Mouse (Mus musculus): ENCODE data around the gene Pcnx4. TPM values are rescaled to one million over a fixed set of nuclear protein-coding genes. Genes with fewer than 3 reads are reported as not detected.
"Not testable (repeated sequence)": the region's sequence is repeated elsewhere in the genome, so short reads cannot be mapped to it uniquely, and the experiment has no call there.

Gene Pcnx4
- total RNA-seq, 2 experiments from 2014 or later = 2.2 to 2.7 TPM

DNA sequence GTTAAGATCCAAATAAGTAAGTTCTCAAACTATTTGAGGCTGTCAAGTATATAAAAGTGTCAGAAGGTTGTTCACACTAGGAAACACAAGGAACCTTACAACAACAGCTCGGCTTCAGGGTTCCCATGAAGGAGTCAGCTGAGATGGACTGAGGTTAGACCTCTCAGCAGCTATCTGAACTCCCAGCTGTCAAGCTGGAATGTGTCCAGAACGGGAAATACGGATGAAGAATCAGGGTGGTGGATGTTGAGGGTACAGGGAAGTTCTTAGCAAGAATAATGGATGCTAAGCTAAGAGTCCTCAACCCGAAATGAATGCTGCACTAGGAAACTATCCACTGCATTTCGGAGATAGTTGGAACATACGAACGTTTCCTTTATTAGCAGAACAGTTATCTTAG is 3.9 kb upstream of the Pcnx4 start:
- Histone ChIP-seq H3K27ac (no peak overlapping the region), H3K4me3 (no peak overlapping the region)
- no peak for TF ChIP-seq CTCF (IDR thresholded peaks at IDR 0.05)
- no peak for DNase-seq
- intact Hi-C loops (cut with DNase I) = loop anchor here (5.0 kb wide), 1 partner anchor 140 kb away; no protein-coding TSS in a partner anchor

DNA sequence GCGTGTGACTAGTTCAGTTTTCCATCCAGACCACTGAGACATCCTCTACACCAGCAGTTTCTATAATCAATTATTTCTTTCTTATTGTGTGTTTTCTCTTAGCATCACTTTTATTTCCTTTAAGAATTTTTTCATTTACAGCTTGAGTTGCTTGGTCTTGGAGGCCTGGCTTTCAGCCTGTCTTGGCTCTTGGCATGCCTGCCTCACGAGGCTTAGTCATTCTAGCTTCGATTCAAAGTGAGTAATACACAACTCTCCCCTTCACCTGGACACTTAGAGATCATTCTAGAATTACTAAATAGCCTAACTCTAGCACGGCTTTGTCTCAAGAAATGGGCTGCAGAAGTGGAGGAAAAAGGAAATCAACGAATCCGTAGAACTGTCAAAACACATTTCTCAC is 2.2 kb upstream of the Pcnx4 start:
- no peak overlapping the region for H3K27ac ChIP-seq
- no peak for DNase-seq
- TF ChIP-seq CTCF (IDR thresholded peaks at IDR 0.05) = no peak
- intact Hi-C loops (cut with DNase I) = loop anchor here (5.0 kb wide), 1 partner anchor 138 kb away; no protein-coding TSS in a partner anchor
- no peak overlapping the region for H3K4me3 ChIP-seq

DNA sequence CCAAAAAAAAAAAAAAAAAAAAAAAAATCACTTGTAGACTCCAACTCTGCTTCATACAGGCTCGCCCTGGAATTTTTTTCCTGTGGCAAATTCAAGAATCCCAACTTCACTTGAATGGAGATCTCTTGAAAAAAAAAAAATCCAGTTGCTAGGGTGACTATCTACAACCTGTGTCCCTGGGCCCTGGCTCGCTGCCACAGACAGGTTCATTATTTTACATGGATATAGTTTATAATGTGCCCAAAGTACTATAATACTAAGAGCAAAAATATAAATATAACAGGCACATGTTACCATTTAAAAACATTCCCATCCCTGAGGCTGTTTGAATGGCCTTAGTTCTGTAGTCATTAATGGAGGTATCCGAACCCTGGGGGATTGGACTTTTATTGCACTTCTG is 584 bp upstream of the Pcnx4 start:
- peak; percentile 24 for DNase-seq
- H3K27ac ChIP-seq = peak overlapping the region; percentile 88
- intact Hi-C loops (cut with DNase I) = loop anchor here (5.0 kb wide), 2 partner anchors 127 to 227 kb away; partner anchors contain the start of gene Dhrs7
- H3K4me3 ChIP-seq = peak overlapping the region; percentile 87
- no peak for TF ChIP-seq CTCF (IDR thresholded peaks at IDR 0.05)

DNA sequence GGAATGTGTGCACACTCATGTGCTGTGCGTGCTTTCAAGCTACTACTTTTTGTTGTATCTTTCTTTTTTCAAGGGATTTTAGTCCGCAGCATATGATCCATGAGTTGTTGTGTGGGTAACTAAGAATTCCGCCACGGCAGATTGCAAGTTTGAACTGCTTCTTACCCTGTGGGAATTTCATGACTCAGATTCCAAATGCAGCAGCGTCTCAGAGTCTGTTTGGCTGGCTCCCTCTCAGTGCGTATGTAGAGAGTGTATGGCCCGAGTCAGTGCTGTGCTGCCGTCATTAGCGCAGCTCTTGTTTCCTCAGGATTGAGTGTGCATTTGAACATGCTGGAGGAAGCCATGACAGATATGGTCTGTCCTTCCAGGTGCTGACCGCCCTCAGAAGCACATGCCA is 2.4 kb downstream of the Pcnx4 start:
- peak overlapping the region; percentile 43; the same call in 1 of the 2 replicates for H3K27ac ChIP-seq
- intact Hi-C loops (cut with DNase I) = loop anchor here (5.0 kb wide), 2 partner anchors 124 to 224 kb away; partner anchors contain the start of gene Dhrs7
- no peak for TF ChIP-seq CTCF (IDR thresholded peaks at IDR 0.05)
- DNase-seq = no peak
- no peak overlapping the region for H3K4me3 ChIP-seq

GRCm38 (mm10) chr12:72554347-72554746 is 18.2 kb downstream of the Pcnx4 start:
- no peak for TF ChIP-seq CTCF (IDR thresholded peaks at IDR 0.05)

DNA sequence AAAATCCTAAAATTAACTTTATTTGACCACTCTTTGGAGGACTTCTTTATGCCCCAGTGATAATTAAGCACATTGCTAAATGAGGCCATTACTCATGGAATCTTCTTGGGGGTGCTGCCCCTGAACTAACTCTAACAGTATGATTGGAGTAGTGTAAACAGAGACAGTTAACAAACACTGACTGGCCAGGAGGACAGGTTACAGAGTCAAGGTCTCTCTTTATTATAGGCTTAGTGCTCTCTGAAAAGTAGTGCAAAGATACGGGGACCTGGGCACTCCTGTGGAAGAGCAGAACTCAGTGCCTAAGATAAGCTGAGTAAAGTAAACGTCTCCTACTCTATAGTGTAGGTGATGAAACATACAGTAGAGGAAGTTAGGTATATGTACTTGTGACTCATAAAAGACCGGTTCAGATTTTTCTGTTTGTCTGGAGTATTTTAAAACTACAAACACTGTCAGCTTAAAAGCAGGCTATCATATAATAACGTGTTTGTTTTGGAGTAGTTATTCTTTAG is 28.2 kb downstream of the Pcnx4 start:
- no peak for DNase-seq
- no peak overlapping the region for H3K4me3 ChIP-seq
- intact Hi-C loops (cut with DNase I) = no loop called here
- TF ChIP-seq CTCF (IDR thresholded peaks at IDR 0.05) = no peak
- H3K27ac ChIP-seq = no peak overlapping the region

More at GRCm38 (mm10) chr12:72554347-72554746, 18.2 kb downstream of the Pcnx4 start:
- intact Hi-C loops (cut with DNase I) = no loop called here
- H3K4me3 ChIP-seq = no peak overlapping the region
- DNase-seq = no peak
- H3K27ac ChIP-seq = no peak overlapping the region

GRCm38 (mm10) chr12:72582021-72582420 is 45.8 kb downstream of the Pcnx4 start:
- Histone ChIP-seq H3K4me3 (no peak overlapping the region), H3K27ac (no peak overlapping the region)
- intact Hi-C loops (cut with DNase I) = no loop called here
- no peak for TF ChIP-seq CTCF (IDR thresholded peaks at IDR 0.05)
- peak; percentile 16 for DNase-seq

DNA sequence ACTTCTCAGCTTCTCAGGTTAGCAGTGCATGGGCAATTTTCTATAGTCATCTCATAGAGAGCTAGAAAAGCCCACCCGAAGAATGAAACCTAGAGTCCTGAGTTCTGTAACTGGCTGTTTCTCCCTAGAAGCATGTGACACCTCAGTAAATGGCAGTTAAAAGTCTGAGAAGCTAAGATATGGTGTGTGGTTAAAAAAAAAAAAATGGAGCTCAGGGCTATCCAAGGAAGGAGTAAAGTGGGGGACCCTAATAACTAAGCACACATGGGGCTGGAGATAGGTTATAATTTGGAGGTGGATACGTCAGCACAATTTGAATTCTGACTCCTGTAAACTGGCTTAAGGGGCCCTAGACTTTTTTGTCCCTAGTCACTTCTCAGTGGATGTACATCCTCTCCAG is 46.9 kb downstream of the Pcnx4 start:
- no peak overlapping the region for H3K4me3 ChIP-seq
- no peak for DNase-seq
- no peak overlapping the region for H3K27ac ChIP-seq
- no peak for TF ChIP-seq CTCF (IDR thresholded peaks at IDR 0.05)
- intact Hi-C loops (cut with DNase I) = no loop called here

DNA sequence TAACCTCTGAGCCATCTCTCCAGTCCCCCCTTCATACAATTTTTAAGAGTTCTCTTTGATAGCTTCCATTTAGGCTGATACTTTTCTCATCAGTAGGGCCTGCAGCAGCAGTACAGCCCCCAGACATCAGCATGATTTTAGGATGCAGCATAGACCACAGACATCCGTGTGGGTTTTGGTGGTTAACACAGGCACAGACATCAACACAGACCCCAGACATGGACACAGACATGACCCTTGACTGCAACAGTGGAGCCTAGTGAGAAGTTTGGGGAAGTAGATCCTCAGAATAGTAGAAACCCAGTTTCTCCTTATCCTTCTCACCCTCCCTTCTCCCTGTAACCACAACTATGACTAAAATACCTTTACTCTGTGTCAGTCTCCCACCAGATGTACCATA is 49.2 kb downstream of the Pcnx4 start:
- H3K4me3 ChIP-seq = no peak overlapping the region
- no peak overlapping the region for H3K27ac ChIP-seq
- no peak for TF ChIP-seq CTCF (IDR thresholded peaks at IDR 0.05)
- intact Hi-C loops (cut with DNase I) = no loop called here
- no peak for DNase-seq

- no peak for DNase-seq
- TF ChIP-seq CTCF (IDR thresholded peaks at IDR 0.05) = no peak
- intact Hi-C loops (cut with DNase I) = no loop called here
- no peak overlapping the region for H3K27ac ChIP-seq
- H3K4me3 ChIP-seq = no peak overlapping the region
These were observed 56.8 kb downstream of the Pcnx4 start for GRCm38 (mm10) chr12:72592991-72593390.

DNA sequence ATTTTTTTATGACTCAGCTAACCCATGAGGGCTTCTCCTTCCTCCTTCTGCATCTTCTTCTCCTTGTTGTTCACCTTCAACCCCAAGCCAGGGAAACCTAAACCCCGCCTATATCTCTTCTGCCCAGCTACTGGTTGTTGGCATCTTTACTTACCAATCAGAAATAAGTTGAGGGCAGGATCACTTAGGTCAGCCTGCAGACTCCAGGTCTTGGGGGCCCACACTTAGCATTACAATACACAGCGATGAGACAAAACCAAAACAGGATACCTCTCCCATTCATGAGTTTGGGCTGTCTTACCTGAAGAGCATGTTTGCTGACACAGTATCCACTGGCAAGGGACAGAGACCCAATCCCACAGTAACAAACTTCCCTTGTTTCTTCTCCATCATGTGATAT is 57.8 kb downstream of the Pcnx4 start:
- no peak for DNase-seq
- no peak overlapping the region for H3K27ac ChIP-seq
- intact Hi-C loops (cut with DNase I) = no loop called here
- no peak for TF ChIP-seq CTCF (IDR thresholded peaks at IDR 0.05)
- no peak overlapping the region for H3K4me3 ChIP-seq

DNA sequence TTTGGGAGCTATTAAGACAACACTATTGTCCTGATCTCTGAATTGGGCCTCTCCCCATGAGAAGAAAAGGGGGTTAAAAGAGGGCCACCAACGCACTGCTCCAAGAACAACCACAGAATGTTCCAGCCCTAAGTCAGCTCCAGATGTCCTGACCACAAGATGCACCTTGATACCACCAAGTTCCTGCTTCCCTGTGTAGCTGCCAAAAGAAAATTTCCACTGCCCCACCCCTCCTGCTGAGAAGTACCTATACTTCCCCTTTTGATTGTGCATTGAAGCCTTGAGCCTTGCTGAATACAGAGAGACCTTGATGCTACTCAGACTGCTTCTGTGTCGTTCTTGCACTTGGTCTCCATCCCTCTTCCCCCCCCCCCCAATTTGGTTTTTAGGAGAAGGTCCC is 62.5 kb downstream of the Pcnx4 start:
- DNase-seq; intact Hi-C loops (cut with DNase I); H3K4me3 ChIP-seq; H3K27ac ChIP-seq: not testable (repeated sequence)

DNA sequence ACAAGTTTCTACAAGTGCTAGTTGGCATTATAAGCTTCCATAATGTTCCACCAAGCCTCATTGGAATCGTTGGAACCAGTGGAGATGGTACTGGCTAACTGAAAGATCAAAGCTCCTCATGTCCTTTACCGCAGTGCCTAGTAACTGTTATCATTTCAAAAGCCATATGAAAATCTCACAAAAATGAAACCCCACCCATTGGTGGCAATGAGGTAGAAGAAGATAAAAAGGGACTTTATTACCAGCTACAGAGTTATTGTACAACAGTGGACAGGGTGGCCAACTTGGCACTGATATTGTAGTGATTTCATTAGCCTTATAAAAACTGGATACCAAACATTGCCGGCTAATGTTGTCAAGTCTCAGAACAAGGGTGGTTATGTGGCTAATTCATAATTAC is 75.9 kb downstream of the Pcnx4 start:
- Histone ChIP-seq H3K27ac (no peak overlapping the region), H3K4me3 (no peak overlapping the region)
- DNase-seq = no peak
- TF ChIP-seq CTCF (IDR thresholded peaks at IDR 0.05) = no peak
- intact Hi-C loops (cut with DNase I) = no loop called here

DNA sequence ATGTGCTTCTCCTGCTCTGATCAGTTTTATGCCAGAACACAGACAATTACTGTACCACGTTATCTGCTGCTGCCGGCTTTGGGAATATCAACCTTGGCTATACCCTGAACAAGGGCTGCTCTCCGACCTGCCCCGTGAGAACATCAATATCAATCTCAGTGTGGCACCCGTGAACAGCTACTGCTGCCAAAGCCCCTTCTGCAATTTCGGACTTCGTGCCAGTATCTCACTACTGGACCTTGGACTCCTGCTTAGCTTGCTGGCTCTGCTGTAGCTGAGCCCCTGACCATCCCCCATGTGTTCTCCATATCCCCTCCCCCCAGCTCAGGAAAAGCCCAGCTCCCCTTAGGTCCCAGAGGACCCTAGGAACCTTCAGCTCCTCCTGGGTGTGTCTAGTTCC is 84.7 kb downstream of the Pcnx4 start:
- no peak for DNase-seq
- no peak for TF ChIP-seq CTCF (IDR thresholded peaks at IDR 0.05)
- intact Hi-C loops (cut with DNase I) = no loop called here
- Histone ChIP-seq H3K4me3 (no peak overlapping the region), H3K27ac (no peak overlapping the region)

All from gastrocnemius, adult 2 months (tissue).